Mouse (Mus musculus) WW6 (cell line): ENCODE measurements around the gene Prkcz.

Experiments used
- DNase-seq: peaks from one replicate; pipeline ENCODE4 v3.0.0-alpha.2; 2013; ENCODE audit warnings: low read depth, low spot score

Prkcz gene

DNA sequence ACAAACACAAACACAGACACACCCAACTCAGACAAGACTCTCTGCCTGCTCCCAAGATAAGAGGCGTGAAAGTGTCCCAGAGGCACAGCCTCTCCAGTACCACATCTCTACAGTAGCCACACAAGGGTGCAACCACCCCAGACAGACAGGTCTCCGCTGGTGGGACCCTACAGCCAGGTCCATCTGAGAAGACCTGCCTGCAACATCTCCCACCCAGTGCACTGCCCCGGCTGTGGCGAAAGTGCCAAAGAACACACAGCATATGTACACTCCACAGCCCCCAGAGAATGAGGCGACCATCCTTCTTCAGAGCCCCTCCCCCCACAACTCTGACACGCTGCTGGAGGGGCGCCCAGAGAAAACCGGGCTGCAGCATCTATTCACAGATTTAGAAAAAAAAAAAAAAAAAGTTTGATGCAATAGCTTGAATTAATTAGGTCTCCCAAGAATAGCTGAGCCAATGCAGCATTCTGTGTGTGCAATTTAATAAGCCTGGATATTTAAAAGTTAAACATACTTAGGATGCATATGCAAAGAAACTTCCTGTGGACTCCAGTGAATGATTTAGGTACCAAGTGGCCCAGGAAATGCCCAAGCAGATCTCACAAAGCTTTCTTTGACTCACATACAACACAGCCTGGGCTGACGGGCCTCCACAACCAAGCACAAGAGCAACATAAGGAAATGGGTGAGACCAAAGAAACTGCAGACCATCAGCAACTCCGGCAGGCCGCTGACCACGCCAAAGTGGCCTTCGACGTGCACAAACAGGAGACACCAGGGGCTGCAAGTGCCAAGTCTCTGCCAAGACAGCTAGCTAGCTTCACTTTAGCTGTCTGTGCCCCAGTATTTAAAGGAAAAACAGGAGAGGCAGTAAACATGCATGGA, 140.7 kb downstream of the Prkcz start:
- no peak for DNase-seq

DNA sequence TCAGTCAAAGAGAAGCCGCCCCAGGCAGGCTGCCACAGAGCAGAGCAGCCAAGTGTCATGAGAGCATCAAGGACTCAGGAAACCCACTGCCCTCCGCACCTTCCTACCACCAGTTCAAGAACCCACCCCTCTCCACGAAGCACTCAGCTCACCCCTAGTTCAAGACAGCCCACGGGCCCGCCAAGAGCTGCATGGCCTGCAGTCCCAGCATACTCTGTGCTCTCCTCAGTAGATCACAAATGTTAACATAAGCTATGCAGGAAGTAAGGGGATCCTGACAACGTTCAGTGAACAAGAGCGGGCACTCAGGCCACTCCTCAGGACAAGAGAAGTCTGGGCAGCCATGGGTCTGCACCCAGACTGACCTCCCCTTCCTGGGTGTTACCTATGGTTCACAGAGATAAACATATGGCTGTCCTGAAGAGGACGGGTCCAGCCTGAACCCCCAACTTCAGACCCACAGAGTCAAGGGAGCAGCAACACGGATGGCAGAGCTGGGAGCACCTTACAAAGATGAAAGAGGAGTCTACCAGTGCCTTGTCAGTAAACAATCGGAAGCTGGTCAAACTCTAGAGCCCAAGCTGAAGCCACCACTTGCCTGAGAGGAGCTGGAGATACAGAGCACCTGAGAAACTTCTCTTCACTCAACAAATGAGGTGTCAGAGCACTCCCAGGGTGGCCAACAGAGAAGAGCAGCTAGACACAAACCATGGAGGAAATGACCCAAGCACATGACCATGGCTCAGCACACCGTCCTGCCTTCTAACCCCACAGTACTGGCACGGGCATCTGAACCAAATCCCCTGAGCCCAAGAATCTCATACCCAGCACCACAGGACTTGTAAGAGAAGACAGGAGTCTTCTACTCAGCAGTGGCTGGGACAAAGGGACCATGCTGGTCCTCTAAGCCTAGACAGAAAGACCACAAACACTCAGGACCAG, 141.6 kb downstream of the Prkcz start:
- no peak for DNase-seq

DNA sequence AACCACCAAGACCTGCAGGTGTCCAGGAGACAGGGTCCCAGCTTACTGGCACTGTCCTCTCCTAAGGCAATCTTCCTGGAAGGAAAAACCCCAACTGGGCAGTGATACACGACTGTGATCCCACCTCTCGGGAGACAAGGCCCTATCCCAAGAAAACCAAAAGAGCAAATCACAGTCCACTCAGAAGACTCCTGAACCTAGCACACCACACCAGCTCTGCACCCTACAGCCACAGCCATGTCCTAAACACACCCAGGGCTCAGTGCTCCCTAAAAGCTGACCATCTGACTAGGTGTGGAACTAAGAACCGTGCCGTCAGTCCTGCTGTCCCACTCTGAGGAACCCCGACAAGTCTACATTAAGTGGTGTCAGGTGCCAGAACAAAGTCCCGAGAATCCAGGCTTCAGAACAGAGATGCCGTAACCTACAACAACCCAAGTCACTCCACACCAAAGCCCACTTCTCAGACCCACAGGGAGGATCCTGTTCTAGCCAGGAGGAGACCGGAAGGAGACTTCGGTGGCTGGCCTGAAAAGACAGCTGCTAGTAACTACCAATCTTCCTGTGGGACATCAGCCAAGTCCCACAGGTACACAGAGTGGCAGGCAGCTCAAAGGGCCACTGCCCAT, 142.9 kb downstream of the Prkcz start:
- no peak for DNase-seq

DNA sequence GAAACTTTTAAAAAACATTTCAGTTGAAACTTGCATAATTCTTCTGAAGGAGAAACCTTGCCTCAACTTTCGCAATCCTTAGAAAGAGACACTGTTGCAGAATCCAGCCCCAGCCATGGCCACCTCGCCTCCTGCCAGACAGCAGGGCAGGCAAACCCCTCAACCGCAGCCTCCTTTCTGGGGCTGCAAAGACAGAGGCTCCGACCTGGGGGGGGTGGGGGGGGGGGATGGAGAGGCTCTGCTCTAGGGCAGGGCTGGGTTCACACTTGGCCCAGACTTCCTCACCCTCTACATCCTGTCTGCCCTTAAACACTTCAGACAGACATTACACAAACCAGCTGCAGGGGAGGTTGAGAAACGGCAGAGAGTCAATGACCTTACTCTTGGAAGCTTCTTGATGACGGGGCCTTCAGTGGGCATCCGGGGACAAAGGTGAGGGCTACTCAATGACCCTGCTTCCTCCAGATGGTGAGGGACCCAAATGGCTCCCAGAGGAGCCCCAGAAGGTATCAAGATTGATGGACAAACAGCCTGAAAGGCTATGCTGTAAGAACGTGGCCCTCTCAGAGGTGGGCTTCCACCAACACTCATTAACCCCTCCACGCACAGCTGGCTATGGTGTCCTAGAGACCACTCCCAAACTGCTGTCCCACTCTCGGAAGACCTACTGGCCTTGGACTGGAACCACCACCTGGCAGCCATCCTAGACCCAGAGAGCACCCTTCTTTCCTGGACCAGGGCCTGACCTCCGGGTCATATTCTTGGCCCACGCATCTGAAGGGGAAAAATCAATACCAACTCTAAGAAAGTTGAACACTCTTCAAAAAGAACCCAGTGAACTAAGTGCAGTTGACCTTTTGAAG, 143.7 kb downstream of the Prkcz start:
- no peak for DNase-seq

DNA sequence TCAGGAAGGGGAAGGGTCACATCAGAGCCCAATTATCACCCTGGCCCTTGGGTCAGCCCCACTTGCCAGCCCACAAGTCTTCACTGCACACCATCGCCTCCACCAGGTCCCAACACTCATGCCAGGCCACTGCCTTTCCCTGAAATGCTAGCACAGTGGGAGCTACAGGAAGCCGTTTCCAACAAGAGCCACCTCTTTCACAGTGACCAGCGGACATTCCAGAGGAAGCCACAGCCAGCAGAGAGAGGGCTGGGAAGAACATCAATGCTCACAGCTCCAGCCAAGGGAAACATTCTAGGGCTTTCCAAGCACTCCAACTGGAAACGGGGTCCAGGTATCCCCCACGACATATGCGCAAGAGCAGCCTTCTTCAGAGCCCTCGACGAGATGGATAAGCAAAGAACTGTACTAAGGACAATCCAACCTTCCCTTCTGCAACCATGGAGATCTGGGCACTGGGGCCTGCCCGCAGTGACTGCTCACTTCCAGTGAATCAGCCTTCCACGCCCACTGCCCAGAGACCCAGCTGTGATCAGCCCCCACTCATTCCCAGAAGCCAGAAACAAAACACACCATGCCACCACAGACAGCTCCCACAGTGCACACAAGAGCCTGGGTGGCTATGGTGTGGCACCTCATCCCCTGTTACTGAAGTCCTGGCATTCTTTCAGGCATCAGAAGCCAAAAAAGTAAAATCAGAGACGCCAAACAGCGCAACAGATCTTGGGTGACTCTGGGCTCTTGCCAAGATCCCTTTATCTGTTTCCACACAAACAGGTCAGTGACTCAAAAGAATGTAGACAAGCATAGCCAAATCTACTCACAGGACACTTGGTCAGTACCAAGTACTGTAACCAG, 145.2 kb downstream of the Prkcz start:
- DNase-seq: no peak

DNA sequence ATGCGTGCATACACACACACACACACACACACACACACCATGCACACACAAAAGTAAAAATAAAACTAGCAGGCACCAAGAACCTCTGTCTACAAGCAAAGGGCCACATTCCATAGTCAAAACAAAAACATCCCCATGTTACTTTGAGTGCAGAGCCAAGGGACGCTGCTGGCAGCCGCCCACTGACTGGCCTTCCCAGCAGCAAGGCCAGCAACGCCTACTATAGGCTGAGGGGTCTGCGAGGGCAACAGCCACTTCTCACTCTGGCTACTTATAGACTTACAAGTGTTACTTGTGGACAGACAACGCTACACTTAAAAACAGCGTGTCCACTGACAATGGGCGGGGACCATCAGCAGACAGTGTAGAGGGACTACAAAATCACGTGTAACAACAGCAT, 146.0 kb downstream of the Prkcz start:
- no peak for DNase-seq

DNA sequence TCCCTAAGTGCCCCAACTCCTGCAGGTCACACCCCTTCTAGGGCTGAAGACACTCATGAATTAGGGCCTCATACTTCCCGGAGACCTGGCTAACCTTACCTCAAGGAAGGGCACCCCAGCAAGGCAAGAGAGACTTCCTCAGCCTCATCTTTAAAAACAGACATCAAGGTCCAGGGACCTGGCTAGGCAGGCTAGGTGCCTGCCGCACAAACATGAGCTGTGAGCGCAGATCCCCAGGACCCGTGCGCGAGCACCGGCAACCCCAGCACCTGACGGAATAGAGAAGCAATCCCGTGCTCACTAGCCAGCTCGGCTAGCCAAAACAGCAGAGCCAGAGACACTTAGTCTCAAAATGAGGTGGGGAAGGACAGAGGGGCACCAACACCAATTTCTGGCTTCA, 146.4 kb downstream of the Prkcz start:
- no peak for DNase-seq

DNA sequence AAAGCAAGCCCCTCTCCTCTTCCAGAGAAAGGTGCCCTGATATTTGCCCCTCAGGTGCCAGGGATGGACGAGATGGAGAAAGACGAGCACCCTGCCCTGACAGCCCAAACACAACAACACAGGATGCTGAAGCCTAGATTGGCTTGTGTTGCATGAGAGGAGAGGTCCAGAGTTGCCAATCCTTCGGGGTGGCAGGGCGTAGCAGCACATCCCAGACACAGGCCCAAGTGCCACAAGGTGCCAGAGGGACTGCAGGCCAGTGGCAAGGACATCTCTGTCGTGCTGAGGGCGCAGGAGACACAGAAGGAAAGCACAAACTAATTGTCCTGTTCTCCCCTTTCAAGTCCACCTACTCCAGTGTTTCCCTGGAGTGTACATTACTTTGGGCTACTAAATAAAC, 147.0 kb downstream of the Prkcz start:
- no peak for DNase-seq

DNA sequence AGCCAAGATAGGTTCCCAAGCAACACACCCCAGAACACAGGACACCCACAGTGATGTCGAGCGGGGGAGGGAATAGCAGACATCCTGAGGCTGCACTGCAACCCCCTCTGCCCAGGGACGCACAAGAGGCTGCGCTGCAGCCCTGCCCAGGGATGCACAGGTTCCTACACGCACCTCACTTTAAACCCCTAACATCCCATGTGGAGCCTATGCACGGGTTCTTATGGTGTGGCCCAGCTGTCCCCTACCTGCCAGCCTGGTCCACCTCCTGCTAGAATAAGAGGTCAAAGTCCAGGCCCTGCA, 147.5 kb downstream of the Prkcz start:
- DNase-seq: no peak

DNA sequence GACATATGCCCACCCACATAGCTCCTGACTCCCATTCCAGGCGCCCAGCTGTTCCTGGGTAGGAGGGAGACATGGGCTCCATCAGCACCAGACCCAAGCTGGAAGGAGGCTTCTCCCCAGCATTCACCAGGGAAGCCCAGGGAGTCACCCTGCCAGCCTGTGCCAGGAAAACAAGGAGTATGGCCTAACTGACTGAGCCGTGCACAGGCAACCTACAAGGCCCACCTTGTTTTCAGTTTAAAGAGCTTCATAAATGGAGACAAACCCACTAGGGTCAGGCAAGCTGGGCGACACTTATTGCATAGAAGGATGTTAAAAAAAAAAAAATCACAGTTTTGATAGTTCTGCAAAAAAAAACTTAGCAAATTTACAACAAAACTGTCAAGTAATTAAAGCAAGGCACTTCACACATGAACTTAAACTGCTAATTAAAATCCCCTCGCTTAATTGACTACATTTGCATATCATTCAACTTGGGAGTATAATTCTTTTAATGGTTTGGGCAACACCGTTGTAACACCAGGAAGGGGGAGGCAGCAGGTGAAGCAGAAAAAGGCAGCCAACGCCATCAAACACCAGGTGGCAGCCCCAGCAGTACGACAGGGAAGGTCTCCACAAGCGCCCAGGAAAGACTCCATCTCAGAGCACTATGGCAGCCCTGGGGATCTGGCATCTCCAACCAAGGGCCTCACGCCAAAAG, 148.0 kb downstream of the Prkcz start:
- DNase-seq: no peak
